Mouse (Mus musculus): Measurements from ENCODE around the gene 8030411F24Rik.
"Not testable (repeated sequence)": the region's sequence is repeated elsewhere in the genome, so short reads cannot be mapped to it uniquely, and the experiment has no call there.

The 8030411F24Rik gene

DNA sequence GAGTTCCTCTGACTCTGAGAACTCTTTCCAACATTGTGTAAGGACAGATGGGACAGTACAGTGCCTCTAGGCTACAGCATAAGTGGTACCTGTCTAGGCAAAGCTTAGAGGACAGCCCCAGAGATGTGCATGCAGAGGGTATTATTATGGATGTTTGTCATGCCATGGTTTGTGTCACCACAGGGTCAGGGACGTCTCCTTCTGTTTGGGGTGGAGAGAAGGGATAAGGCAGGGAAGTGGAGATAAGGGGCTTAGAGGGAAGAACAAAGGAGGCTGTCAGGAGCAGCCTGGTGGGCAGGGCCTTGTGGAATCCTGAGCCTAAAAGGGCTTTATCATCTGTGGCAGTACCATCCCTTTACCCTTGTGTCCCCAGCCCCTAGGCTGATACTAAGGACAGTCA lies at the start of gene 8030411F24Rik:
Gene 8030411F24Rik (plus strand): TSS at position 301 of the 400 bp plus-strand sequence.
- no peak for DNase-seq (ENCODE audit: low read depth)

- DNase-seq (ENCODE audit: low read depth), result peak; percentile 53
Measured at GRCm38 (mm10) chr2:148732327-148733000, 49.3 kb upstream of the 8030411F24Rik start, which contains the start of gene Napb. Gene Napb, minus strand, starts transcription at chr2:148732467.

GRCm38 (mm10) chr2:148743001-148743400 lies 38.8 kb upstream of the 8030411F24Rik start:
- DNase-seq (ENCODE audit: low read depth), result no peak

DNA sequence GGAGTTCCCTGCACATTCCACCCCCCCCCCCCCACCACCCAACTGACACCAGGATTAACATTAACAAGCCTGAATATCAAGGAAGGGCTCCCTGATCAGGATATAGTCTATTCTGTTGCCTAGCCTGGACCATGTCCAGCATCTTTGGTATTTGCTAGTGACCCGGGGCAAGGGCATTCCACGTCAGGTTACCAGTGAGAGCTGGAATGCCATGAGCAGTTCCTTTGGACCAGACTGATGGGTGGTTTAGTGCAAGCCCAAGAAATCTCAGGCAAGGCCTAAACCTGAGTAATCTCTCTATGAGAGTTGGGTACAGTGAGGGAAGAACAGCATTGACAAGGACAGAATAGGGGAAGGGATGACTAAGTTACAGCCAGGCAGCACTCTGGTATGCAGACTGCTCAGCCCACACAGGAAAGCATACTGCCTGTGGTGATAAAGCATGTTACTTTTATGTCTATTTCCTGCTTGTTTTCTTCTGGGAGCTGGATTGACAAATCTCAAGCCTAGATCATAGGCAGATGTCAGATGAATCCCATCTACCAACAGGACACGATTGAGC lies 37.9 kb upstream of the 8030411F24Rik start:
- no peak for DNase-seq (ENCODE audit: low read depth)

DNA sequence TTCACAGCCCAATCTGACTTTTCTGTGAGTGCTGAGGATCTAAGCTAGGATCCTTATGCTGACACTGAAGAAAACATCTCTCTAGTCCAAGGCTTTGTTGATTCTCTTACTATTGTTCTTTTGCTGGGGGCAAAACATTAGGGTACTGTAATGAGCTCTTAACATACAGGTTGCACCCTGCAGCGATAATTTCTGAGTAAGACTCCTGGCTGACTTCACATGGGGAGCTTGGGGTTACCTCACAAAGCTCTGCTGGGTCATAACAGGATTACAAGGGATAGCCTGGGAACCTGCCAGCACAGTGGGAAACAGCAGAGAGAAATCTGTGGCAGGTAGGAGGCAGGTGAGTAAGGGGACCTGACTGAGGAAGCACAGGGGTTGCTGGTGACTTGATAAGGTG lies 31.8 kb upstream of the 8030411F24Rik start, which contains the start of gene Cstl1:
Gene Cstl1 (plus strand): TSS at position 301 of the 400 bp plus-strand sequence.
- DNase-seq (ENCODE audit: low read depth), result no peak

DNA sequence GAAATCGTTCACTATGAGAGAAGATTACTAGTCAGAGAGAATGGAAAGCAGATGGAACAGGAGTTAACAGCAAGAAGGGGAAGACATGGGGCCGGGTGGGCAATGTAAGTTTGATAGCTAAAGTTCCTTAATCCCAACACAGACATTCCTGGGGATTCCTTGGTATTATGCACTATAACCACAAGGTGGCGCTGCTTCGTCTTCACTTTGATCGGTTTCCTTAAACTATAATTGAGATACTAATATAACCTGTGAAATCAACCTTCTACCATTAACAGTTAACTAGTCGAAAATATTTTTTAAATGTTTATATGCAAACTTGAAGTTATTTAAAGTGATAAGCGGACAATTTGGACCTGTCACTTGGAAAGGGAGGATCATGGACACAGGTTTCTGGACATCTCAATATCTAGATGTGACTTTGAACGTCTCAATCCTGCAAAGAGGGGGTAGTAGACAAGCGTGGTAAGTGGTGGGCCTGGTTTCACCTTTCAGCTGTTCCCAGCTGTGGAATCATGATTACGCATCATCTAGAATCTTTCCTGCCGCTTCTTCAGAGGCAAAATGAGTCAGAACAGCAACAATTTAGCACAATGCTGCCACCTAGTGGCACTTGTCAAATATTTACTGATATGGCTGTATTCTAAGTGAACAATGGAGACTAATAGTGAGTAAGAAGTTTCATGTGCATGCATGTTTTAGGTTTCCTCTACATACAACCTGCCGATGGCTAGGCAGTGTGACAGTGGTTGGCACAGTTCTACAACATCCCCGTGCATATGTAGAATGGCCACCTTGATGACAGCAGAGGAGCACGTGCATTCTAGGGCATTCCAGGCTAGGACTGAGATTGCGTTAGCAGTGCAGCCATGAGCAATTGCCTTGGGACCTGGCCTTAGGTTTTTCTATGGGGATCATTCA lies 29.7 kb upstream of the 8030411F24Rik start:
- peak; percentile 79 for DNase-seq (ENCODE audit: low read depth)

DNA sequence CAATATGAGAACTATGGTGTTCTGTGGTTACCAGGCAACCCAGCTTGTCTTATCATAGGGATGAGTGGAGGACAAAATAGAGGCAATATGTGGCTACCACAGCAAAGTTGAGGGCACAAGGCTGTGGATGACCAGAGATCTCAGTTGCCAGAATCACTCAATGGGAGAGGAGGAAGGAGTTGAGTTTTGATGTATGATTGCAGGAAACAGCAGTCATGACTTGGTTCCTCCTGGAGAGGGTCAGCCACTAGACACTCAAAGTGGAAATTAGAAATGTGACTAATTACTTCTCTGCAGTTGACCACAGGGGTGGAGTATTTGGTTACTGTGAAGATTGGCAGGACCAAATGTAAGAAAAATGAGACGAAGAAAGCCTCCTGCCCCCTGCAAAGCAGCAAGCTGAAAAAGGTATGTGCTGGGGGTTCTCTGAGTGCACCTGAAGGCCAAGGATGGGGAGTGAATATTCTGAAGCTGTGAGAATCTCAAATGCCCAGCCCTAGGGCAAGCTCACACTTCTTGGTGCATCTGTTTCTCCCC lies 27.4 kb upstream of the 8030411F24Rik start:
- DNase-seq (ENCODE audit: low read depth), result no peak

DNA sequence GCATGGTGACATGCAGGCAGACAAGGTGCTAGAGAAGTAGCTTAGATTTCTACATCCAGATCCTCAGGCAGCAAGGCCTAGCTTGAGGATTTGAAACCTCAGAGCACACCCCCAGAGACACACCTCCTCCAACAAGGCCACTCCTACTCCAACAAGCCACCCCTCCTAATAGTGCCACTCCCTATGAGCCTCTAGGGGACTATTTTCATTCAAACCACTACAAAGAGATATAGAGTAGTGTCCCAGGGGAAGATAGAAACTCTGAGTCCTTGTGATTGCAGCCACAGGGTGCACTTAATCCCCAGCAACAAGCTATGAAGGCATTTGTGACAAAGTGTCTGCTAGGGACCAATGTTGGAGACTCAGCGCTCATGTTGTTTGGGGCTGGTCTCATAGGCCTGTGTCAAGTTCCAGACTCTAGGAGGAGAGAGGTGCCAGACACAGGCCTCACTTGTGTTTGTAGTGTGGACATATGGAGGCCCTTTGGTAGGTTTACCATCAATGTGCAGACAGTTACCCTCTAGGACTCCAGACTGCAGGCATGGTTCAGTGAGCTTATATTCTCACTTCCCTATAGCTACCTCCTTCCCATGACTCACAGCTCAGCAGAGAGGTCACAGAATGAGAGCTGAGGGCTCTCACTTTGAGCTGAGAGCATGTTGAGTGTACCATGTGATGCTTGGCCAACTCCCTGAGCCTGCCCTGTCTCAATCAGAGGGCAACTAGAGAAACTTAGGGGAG lies 18.0 kb upstream of the 8030411F24Rik start:
- no peak for DNase-seq (ENCODE audit: low read depth)

GRCm38 (mm10) chr2:148771397-148771796 lies 10.4 kb upstream of the 8030411F24Rik start, which contains the start of gene Cst11:
Gene Cst11, minus strand, starts transcription at chr2:148771497.
- DNase-seq (ENCODE audit: low read depth), result not testable (repeated sequence)

DNA sequence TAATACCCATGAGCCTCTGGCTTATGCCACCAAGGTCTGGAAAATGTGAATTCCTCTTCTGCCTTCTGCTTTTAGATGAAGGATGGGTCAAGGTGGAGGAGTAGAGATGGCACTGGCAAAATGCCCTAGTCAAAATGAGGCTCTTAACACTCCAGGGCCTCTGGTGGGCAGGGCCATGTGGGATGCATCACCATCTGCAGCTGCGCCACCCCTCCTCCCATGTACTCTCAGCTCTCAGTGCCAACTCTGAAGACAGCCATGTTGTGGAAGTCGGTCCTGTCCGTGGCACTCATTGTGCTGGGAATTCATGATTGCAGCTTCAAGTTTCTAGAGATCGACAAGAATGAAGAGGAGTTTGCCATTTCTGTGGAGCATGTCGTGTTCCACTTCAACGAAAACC lies 7.3 kb downstream of the 8030411F24Rik start, which contains the start of gene Cst12:
Gene Cst12 (plus strand): TSS at position 220 of the 400 bp plus-strand sequence.
- DNase-seq (ENCODE audit: low read depth), result no peak

GRCm38 (mm10) chr2:148798485-148798884 lies 16.7 kb downstream of the 8030411F24Rik start, which contains the start of gene Cst8:
Gene Cst8, plus strand, starts transcription at chr2:148798785.
- DNase-seq (ENCODE audit: low read depth), result no peak

GRCm38 (mm10) chr2:148801491-148801921 lies 19.7 kb downstream of the 8030411F24Rik start:
- DNase-seq (ENCODE audit: low read depth), result no peak

GRCm38 (mm10) chr2:148806696-148807095 lies 24.9 kb downstream of the 8030411F24Rik start:
- DNase-seq (ENCODE audit: low read depth), result no peak

DNA sequence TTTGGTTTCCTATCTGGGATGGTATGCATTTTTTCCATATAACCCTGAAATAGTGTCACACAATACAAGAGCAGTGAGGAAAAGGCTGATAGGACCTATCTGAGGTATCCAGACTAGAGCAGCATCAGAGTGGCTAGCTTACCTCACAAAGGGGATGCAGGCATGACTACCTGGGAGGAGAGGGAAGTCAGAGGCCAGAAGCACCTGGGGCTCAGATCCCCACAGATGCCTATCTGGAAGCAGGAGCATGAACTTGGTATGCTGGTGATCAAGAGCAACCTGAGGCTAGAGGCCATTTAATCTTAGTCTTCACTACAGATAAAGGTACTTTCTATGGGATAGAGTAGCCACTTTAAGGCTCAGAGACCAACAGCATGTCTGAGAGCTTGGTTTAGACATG lies 38.1 kb downstream of the 8030411F24Rik start, which contains the start of gene Cst13:
Gene Cst13 (plus strand): TSS at position 173 of the 400 bp plus-strand sequence.
- DNase-seq (ENCODE audit: low read depth), result no peak

GRCm38 (mm10) chr2:148825986-148826385 lies 44.2 kb downstream of the 8030411F24Rik start:
- no peak for DNase-seq (ENCODE audit: low read depth)

- no peak for DNase-seq (ENCODE audit: low read depth)
Measured at GRCm38 (mm10) chr2:148834912-148835311, 53.1 kb downstream of the 8030411F24Rik start, which contains the start of gene Cst9. Gene Cst9, plus strand, starts transcription at chr2:148835147.

Measured in c-Kit-positive CD71-positive TER-119-negative erythroid progenitor cells, embryonic 14.5 days (primary cell).